Mouse (Mus musculus) spleen, postnatal 4 days (tissue): ENCODE data around the gene Gm21974.
"Not testable (repeated sequence)": the region's sequence is repeated elsewhere in the genome, so short reads cannot be mapped to it uniquely, and the experiment has no call there.

ENCODE experiments used
- DNase-seq, 2 experiments: peaks; one replicate each; pipeline ENCODE4 v3.0.0; 2022; ENCODE audit warnings: low spot score in 2 of 2

Gene Gm21974

DNA sequence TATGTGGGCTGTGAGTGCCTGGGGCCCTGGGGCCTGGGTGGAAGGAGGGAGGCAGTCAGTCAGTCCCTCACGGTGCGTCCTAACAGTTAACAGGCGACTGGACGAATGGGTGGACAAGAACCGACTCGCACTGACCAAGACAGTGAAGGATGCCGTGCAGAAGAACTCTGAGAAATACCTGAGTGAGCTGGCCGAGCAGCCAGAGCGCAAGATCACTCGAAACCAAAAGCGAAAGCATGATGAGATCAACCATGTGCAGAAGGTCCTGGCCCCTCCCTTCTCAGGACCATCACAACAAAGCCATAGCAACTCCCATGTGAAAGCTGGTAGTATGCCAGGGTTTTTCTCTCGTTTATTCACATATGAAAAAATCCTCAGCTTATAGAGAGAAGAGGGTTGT is 20.0 kb upstream of the Gm21974 start:
- no peak for DNase-seq

DNA sequence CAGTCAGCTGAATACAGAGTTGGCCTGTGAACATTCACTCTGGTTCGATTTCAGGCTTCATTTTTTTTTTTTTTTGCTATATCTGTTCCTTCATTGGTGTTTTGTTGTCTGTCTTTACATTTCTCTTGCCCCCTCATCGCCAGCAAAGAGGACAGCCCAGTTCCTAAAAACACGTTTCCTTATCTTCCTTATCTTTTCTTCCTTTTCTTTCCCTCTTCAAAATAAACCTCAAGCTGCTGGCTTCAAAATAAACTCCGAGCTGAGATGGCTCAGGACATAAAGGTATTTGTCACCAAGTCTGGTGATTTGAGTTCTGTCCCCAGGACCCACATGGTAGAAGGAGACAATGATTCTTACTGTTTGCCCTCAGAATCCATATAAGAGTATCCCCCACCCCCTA is 17.7 kb upstream of the Gm21974 start:
- no peak for DNase-seq

DNA sequence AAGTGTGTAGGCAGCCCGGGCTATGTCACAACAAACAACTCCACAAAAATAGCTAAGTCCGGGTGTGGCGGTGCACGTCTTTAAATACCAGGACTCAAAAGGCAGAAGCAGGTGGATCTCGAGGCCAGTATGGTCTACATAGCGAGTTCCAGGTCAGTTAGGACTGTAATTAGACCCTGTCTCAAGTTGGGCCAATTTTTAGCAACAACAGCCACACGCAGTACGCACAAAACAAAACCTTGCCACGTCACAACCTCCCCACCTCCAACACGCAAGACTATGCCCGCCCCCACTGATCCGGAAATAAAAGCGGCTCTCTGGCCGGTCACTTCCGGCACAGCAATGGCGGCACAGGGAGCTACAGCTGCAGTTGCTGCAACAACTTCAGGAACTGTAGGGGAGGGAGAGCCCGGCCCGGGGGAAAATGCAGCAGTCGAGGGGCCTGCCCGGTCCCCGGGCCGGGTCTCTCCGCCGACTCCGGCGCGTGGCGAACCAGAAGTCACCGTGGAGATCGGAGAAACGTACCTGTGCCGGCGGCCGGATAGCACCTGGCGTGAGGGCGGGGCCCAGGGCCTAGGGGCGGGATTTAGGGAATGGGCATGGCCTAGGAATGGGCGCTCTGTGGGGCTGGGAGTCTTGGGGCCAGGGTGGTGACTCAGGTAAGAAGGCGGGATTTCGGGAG is 17.1 kb upstream of the Gm21974 start, which contains the start of gene Kat8:
Gene Kat8 (plus strand): TSS at position 327 of the 682 bp plus-strand sequence.
- peak; percentile 84 to 91 for DNase-seq

DNA sequence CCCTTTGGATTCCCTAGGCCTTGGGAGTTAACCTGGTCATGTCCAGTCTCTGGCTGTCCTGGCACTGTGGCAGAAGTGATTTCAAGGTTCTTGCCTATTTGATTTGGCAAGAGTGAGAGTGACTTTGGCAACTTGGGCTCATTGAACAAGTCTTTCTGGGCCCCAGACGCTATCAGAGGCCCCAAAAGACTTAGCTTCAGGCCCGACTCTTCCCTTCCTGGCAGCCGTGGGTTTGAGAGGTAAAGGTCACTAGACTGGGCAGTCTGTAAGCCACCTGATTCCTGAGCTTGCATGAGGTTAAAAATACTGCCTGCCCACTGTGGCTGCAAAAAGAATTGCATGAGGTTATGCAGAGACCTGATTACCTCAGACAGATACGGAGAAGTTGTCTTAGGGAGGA is 13.4 kb upstream of the Gm21974 start:
- no peak for DNase-seq

DNA sequence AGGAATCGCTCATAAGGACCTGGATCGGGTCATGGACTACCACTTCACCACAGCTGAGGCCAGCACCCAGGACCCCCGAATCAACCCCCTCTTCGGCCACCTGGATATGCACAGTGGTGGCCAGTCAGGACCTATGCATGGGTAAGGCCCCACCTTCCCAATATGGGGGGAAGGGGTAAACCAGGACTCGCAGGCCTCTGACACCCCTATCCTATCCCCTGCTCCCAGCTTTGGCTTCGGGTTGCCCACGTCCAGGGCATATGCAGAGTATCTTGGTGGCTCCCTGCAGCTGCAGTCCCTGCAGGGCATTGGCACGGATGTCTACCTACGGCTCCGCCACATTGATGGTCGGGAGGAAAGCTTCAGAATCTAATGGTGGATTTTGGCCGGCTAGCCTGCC is 12.7 kb upstream of the Gm21974 start:
- DNase-seq, result no peak

DNA sequence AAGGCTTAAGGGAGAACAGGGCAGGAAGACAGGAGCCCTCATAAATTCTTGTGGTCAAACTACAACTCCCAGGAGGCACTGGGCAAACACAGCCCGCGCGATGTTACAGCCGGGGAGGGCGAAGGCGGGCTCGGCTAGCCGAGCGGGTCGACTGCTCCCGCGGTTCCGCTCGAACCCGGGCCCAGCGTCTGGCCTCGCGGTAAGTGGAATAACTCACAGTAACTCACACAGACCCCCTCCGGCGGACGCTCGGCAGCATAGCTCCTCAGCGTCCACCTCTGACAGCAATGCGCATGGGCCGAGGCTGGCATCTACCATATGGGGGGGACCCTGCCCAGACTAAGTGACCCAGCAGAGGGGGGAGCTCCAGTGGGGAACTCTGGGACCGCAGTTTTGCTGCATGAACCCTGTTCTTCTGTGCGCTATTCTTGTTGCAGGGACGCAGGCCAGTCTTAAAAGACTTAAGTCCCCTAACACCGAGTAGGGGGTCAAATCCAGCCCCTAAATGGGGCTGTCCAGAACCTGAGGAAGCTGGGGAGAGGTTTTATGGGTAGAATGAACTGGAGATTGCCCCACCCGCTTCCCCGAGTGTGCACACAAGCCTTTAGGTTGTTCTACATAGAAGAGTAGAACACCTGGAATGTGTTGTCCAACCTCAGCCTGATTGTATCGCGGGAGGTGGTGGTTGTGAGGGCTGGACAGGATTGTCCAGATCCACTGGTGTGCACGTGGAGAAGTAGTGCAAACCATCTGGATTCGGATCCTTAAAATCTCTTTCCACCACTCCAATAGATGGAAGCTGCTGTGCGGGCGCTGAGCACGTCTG is 8.9 kb upstream of the Gm21974 start, which contains the start of gene Bckdk:
Gene Bckdk (plus strand): TSS at position 112 of the 826 bp plus-strand sequence.
- DNase-seq, result peak; percentile 75 to 89

DNA sequence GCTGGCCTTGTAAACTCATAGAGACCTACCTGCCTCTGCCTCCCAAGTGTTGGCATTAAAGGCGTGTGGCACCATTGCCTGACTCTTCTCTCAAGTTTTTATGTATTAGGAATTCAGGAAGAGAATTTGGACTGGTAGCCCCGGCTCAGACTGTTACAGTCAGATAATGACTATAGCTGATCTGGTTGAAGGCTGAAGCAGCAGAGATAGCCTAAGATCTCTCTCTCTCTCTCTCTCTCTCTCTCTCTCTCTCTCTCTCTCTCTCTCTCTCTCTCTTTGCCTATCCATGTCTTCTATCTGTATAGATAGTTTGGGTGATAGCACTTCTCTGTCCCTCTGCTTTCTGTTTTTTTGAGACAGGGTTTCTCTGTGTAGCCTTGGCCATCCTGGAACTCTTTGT is 6.5 kb upstream of the Gm21974 start:
- DNase-seq, result no peak

DNA sequence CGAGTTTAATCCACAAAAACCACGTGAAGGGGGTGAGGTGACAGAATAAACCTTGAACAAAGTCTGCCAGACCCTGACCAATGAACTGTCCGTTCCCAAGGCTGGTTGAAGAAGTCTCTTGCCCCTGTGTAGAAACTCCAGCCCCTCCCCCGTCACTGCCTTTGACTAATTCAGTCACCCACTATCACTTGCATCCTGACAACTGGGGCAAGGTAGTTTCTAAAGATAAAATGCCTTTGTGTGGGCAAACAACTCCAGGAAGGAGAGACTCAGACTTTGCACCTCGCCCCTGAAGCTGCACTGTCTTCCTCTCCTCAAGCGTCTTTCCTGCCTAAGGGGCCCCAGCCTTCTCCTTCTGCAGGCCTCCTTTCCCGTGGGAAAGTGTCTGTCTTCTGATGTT is 4.7 kb upstream of the Gm21974 start:
- DNase-seq, result no peak

DNA sequence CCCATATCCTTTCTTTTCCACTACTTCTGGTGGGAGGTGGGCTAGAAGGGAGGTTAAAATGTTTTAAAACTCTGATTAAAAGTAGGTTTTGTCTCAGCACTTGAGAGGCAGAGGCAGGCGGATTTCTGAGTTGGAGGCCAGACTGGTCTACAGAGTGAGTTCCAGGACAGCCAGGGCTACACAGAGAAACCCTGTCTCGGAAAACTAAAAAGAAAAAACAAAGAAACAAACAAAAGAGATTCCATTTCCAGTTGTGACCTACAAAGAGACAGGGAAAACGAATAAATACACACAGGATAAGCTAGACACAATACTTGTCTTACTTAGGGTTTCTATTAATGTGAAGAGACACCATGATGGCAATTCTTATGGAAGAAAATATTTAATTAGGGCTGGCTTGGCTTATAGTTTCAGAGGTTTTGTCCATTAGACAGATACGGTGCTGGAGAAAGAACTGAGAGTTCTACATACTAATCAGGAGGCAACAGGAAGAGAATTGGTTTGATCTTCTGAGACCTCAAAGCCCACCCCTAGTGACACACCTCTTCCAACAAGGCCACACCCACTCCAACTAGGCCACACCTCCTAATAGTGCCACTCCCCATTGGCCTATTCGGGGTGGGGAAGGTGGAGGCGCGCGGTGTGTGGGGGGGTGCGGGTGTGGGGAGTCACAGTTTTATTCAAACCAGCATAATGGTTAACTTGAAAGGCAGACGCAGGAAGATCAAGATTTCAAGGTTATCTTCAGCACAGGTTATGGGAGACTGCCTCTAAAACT is 3.1 kb upstream of the Gm21974 start:
- DNase-seq, result peak in 1 of 2 experiments; percentile 49

DNA sequence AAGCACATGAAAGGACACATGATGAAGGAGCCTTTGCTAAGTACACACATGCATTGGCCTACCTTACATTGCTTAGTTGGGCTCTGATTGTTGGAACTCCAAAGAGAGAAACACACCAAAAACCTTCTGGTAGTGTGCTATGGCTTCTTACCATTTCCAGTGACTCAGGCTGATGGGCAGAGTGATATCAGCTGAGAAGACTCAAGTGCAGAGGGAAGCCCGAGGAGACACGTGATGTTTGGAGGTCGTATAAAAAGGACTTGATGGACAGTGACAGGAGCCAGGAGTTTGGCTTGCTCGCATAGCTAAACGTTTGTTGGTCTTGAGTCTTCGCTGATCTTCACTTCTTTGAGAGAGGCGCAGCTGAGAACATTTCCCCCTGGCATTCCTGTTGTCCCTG is 2.3 kb upstream of the Gm21974 start:
- DNase-seq, result no peak

DNA sequence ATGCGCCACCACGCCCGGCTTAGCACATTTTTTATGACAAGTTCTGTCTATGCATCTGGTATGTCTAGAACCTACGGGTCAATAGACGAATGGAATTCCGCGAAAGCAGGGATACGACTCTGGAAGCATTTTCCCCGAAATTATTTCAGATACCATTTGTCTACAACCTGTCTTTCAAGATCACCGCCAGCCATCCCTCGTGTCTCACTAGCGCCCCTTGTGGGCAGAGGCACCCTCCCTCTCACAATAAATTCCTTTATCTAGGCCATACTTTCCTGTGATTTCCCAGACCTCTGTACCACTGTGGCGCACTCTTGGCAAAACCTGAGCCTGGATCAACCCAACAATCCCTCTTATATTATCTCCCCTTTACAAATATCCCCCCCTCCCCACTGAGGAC is 1.1 kb upstream of the Gm21974 start:
- DNase-seq, result peak; percentile 80 to 92

DNA sequence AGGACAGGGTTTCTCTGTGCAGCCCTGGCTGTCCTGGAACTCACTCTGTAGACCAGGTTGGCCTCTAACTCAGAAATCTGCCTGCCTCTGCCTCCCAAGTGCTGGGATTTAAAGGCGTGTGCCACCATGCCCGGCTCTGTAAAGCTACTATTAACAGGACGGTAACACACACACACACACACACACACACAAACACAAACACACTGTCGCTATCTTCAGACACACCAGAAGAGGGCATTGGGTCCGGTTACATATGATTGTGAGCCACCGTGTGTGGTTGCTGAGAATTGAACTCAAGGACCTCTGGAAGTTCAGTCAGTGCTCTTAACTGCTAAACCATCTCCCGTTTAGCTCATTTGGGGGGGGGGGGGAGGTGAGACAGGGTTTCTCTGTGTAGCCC is 637 bp upstream of the Gm21974 start:
- not testable (repeated sequence) for DNase-seq

DNA sequence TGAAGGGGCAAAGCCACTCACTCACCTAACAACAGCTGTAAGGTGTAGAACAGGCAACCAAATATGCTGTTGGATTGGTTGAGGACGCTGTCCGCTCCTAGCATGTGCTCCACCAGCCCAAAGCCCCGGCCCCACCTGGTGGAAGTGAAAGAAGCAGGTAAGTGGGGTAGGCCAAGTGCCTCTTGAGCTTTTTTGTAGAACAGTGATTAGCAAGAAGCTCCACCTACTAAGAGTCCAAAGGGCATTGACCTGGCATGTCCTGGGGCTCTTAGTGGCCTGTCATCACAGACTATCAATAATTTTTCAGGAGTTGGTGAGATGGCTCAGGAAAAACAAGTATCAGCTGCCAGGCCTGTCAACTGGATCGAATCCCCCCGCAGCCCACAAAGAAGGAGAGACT is 774 bp downstream of the Gm21974 start:
- no peak for DNase-seq

DNA sequence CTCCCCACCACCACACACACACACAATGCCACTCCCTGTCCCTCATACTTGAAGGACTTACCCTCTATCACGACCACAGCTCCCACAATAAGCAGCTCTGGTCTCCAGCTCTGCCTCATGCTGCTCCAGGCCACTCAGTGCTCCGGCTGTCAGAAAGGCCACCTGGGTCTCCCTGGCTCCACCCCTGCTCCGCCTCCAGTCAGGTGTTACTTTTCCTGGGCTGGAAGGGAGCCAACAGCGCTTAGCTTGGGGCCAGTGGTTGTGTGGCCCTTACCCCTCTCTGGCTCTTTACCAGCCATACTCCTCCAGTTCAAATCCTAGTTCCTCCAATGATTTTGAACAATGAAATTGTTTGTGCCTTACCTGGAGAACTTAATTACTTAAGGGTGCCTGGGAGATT is 4.5 kb downstream of the Gm21974 start, which contains the start of gene Prss53:
Gene Prss53 (minus strand): TSS at position 173 of the 400 bp plus-strand sequence.
- DNase-seq, result no peak

DNA sequence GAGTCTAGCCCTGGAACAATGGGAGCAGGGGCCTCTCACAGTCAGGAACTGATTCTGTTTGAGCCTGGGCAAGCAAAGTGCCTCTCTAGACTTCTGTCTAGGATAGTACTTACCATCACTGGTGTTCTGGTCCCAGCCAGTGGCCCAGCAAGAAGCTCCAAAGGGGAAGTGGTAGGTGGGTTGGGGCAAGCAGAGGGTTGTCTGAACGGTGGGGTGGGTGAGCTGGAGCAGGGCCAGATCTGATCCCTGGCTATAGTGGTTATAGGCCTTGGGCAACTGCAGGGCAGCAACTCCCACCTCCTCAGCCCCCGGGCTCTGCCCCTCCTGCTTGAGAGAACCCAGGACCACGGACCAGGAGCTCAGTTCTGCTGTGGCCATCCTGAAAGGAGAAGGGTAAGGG is 6.4 kb downstream of the Gm21974 start:
- DNase-seq, result no peak

DNA sequence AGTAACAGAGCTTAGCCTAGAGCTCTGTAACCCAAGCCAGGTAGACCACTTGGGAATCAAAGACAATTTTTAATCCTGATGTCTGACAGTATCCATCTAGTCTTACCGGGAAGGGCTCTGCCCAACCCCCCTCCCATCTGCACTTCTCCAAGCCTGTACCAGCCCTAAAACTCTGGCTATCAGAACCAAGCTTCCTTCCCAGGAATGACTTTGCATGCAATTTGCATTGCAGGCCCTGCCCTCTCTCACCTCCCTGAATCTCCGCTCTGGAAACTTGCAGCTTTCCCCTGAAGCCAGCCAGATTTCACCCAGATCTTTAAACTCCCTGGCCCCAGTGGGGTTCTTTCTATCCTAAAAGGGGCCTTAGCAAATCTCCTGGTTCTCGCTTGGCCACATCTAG is 7.5 kb downstream of the Gm21974 start:
- DNase-seq, result no peak

DNA sequence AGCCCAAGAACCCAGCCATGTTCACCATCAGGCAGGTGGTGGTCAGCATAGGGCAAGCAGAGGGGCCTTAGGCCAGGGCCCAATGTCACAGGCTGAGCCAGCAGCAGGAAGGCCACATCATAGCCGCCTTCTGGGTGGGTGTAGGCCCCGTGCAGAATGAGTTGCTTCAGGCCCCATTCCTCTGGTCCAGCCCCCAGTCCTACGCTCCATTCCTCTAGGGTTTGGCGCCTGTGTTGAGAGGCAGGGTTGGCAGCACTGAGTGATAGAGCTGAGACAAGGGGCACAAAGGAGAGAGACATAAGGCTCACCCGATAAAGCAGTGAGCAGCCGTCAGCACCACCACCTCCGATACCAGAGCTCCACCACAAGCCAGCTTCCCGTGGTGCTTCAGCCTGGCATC is 8.1 kb downstream of the Gm21974 start:
- no peak for DNase-seq

DNA sequence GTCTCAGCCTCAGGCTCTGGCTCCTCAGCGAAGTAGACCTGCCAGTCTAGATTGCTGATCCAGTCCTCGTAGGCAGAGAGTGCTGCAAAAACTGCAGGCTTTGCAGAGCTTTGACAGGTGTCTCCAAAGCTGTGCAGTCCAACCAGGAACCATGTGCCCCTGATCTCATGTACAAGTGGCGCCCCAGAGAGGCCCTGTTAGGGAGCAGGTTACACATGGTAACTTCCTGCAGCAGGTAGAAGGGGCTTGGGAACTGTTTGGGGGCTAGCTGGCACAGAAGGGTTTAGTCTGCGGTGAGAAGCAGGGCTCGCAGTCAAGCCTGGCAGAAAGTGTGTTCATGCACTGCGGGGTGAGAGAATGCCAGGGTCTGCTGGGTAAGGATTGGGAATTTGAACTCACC is 8.7 kb downstream of the Gm21974 start:
- no peak for DNase-seq

DNA sequence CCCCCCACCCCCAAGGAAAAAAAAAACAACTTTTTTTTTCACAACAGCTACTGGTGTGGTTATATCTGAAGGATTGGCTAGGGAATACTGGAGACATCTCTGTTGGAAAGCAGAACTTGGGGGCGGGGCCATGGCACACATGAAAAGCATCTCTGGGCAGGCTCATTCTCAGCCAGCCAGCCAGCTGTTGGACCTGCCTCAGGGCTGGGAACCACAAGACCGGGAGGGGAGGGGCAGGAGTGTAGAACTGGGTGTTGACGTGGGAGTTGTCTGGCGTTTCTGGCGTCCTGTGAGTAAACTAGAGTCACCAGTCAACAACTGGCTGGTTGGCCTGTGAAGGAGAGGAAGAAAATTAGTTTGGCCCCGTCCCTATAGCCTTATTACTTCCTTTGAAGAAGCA is 9.3 kb downstream of the Gm21974 start:
- DNase-seq, result no peak

DNA sequence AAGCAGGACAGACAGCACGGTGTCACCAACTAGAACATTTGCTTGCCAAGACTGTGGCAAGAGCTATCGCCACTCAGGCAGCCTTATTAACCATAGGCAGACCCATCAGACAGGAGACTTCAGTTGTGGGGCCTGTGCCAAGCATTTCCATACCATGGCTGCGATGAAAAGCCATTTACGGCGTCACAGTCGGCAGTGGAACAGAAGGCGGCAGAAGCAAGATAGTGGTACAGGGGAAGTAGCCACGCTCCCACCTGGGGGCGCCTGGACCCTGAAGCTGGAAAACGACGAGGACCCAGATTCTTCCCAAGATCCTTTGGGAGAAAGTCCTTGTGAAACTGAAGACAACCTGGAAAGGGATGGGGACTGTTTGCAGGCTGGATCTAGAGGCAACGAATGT is 14.8 kb downstream of the Gm21974 start:
- no peak for DNase-seq

DNA sequence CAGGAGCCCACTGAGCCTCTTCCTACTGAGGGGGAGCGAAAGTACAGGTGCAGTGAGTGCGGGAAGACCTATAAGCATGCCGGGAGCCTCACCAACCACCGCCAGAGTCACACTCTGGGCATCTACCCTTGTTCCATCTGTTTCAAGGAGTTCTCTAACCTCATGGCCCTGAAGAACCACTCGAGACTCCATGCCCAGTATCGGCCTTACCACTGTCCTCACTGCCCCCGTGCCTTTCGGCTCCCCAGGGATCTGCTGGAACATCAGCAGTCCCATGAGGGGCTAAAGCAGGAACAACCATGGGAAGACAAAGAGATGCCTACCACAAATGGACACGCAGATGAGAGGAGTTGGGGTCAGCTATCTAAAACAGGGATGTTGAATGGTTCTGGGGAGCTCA is 16.0 kb downstream of the Gm21974 start:
- DNase-seq, result no peak
